Mouse (Mus musculus) spleen, postnatal 36 days (tissue): ENCODE results near the gene Crtc3.

Experiments
- DNase-seq, 2 experiments: peaks; one replicate each; pipeline ENCODE4 v3.0.0; 2022; ENCODE audit warnings: low spot score in 2 of 2, mixed read lengths in 1 of 2

The Crtc3 gene

DNA sequence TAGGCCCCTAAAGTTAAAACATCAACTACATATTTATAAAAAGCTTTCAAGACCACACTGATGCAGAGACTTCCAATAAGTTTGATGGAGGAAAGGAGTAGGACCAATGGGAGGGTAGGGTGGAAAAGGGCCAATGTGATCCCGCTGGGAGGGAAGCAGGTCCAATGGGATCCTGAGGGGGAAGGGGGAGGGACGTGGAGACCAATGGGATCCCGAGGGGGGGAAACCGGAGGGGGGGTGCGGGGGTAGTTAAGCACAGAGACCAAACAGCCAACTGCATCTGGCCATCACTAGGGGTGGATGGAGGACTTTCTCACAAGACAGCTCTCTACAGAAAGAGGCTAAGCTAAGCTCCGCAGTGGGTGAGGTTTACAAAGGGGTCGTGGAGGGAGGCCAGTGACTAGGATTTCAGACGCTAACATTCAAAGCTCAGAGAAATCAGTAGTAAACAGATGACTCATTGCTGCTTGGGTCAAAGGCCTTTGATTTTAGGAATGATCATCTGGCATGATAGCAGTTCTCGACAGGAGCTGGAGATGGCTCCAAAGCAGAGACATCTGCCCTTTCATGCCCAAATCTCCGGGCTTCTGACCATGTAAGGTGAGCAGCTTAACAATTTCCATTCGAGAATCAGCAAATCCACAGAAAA lies 83.6 kb downstream of the Crtc3 start:
- DNase-seq, result no peak

DNA sequence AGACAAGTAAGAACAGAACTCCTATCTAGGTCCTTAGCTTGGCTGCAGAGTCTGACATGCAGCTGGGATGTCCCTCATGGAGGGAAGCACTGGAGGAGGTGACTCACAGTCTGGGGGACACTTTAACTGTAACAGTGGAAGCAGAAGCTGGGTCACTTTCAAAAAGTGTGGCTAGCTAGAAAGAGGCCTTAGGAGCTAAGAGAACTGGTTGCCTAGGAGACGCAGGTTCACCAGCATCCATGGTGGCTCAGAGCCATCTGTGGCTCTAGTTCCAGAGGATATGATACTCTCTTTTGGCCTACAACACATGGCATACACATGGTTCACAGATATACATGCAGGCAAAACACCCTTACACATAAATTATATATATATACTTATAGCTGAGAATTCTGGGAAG lies 86.1 kb downstream of the Crtc3 start:
- DNase-seq, result no peak

DNA sequence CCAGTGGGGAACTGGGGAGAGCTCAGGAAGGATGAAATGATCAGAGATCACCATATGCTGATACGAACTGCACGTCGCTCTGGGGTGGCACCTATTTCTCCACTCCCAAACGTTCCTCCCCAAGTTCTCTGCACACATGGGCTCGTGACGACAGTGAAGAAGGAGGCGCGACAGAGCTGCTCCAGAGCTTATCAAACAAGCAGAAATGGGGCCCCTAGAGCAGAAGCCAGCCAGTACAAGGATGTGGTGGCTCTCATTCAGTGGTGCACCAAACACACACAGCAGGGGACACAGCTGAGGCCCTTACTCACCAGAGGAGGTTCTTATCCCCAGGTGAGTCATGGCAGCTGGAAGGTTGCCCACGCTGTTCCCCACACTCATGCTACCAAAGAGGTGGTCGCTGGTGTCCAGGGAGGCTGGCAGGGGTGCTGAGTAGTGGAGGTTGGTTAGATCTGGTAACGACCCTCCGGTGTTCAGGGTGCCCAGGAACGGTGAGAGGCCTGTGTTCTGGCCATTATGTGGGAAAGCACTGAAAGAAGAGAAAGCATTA lies 90.2 kb downstream of the Crtc3 start:
- DNase-seq, result no peak

DNA sequence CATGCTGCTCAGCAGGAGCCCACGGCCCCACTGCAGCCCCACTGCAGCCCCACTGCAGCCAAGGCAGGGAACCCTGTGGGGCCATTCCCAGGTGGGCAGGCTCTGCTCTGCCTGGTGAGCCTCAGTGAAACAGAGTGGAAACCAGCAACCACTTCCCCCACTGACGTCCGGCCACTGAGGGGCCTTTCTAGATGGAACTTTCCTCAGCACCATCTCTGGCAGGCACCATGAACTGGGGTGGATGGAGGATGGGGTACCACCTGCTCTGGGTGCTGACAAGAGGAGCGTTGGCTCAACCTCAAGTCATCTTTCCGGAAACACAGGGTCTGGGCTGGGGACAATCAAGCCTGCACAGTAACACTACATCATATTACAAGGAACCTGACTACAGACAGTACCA lies 90.8 kb downstream of the Crtc3 start:
- no peak for DNase-seq

DNA sequence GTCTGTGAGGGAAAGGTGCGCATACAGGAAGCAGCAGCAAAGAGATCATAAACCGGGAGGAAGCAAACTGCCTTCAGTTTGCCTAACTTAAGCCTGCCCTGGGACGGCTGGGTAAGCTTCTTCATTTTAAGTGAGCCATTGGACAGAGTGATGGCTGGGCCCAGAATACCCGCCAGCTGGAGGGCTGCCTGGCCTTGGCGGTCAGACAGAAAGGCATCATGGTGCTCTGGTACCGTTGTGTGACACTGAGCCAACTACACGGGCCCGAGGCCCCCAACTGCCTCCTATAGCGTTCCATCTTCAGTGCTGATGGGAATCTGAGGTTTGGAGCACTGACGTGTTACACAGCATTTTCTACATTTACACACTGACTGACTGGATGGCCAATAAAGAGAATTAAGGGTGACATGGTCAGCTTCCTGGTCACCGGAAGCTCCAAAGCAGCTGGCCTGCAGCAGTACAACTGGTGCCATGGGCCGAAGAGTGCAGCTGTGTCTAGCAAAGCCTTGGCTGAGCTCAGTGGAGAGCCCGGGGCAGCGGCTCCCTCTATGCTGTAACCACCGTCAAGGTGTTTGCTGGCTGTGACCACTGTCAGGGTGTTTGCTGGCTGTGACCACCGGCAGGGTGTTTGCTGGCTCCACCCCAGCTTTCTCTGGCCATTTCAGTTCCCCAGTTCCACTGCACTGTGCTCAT lies 99.5 kb downstream of the Crtc3 start:
- DNase-seq, result no peak

DNA sequence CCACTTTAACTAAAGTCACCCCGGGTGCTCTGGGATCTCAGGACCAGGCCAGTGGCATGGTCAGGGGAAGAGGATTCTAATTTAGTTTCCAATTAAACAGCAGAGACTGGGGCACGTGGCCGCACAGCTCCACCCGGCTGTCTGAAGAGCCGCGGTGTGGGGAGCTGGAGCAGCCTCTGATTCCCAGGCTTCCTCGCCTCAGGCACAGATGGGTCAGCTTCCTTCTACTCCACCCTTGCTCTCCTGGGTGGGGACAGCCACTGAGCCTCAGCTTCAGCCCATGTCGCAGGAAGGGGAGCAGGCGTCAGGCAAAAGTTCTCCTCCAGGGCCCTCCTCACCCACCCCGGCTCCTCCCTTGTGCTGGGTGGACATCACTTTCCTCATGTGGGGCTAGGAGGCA lies 101.0 kb downstream of the Crtc3 start:
- DNase-seq, result no peak

DNA sequence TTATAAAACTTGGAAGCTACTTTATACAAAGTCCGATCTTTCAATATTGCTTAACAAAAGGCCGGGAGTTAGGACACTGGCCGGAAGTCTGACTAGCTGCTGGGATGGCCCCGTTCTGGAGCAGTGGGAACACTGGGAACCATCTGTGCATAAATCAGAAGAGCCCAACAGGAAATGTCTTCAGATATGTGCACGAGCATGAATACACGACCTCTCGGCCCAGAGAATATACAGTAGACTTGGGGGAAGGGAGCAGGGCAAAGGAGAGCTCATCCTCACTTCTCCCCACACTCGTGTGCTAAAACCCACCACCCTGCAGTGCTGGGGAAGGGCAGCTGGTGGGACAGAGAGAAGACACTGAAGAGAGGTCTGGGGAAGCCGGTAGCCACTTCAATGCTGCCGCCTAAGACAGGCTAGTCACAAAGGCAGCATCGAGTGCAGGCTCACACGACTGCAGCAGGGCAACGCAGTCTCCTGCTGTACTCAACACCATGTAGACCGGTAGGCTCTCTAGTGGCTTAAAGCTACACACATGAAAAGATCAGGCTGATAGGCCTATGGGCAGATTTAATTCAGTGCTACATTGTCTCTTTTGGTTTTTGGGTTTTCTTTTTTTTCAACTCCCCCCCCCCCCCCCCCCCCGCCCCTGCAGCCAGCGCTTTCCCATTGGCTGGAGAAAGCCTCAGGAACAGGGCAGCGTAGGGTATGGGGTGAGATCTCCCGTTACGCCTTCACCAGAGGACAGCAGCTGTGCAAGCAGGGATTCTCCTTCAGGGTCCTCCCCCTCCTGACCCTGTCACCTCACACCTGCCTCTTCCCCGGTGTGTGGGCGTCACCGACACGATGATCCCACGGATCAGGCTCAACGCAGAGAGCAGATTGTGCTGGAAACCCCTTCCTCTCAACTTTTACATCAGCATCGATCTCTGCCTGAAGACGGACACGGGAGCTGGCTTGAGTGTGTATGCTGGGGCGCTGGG lies 101.7 kb downstream of the Crtc3 start:
- DNase-seq, result no peak

DNA sequence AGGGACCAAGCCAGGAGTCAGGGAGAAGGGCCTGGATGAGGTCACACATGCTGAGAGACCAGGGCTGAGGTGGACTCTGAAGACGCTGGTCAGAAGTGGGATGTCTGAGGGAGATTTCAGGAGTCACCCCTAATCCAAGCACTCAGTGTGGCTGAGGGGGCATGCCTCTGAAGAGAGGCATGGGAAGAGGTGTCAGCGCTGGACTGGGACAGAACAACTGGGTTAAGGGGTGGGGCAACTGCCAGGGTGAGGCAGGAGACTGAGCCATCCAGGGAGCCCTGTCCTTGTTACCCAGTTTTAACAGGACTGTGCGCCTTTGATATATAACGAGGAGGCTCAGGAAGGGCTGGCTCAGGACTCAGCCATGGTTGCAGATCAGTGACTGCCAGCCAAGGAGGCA lies 102.5 kb downstream of the Crtc3 start:
- DNase-seq, result no peak

DNA sequence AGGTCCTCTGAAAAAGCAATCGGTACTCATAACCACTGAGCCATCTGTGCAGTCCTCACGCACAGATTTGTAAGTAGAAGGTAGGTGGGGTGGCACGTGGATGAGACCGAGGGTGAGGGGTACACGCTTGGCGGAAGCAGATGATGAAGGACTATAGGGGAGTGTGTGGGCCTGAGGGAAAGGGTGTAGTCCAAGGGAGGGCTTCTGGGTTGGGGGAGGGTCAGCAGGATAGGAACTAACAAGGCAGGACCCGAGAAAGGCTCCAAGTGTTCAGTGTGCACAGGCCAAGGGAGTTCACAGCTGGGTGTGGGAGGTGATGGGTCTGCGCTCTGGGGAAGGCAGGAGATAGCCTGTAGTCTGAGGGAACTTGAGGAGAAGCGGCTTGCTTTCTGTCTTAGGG lies 103.3 kb downstream of the Crtc3 start:
- no peak for DNase-seq

DNA sequence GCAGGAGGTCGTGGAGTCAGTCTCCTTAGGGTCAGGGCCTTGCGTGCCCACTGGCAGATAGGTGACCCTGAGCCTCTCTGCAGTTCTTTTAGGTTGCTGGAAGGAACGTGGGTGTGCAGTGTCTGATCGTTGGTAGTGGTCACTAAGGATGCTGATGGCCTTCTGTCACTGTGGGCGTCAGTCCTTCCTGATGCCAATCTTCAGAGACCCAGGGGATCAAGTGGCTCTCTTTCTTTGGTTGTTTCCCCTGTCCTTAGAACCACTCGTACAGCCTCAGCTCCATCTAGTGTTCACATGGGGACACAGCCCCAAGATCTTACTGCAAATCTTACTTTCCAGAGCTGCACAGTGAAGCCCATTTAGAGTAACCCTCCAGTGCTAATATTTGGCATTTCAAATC lies 104.7 kb downstream of the Crtc3 start:
- DNase-seq, result peak; percentile 56 to 68

DNA sequence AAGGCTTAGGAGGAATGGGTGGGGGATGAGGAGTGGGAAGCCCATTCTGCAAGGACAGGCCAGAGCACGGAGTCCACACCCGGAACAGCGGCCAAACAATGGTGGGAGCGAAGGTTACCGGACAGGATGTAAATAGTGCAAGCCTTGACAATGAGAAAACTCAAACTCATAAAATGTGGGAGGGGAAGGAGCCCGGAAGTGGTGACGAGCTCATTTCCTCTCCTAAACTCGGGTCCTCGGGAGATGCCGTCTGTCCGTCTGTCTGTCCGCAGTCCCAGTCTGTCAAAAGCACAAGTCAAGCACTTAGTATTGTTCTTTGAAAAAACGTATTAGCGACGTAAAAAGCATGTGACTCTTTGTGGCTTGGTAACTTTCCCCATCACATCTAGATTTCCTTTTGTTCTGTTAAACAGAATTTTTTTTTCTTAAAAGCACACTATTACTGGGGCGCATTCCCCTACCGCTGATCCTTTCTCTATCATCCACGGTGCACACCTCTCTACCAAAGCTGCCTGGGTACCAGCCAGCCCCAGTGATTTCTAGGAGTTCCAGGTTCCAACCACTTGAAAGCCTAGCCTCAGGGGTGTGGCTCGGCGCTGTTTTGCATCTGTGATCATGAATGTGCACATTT lies 105.7 kb downstream of the Crtc3 start:
- DNase-seq, result peak; percentile 49 to 56

DNA sequence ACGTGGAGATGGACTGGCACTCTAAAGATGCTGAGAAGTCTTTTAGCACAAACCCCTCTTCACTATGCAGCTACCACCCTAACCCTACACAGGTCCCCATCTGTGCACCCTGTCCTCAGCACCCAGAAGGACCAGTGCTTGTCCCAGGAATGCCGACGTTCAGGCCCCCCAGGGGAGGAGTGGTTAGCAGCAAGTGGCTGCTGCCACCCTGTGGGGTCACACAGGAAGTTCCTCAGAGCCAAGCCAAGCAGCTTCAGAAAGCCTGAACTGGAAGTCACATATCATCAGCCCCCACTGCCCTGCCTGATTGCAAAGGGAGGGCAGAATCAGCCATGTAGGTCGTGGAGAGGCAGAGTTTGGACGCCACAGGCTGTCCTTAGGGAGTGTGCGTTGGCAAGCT lies 108.3 kb downstream of the Crtc3 start:
- peak; percentile 48 to 49 for DNase-seq

DNA sequence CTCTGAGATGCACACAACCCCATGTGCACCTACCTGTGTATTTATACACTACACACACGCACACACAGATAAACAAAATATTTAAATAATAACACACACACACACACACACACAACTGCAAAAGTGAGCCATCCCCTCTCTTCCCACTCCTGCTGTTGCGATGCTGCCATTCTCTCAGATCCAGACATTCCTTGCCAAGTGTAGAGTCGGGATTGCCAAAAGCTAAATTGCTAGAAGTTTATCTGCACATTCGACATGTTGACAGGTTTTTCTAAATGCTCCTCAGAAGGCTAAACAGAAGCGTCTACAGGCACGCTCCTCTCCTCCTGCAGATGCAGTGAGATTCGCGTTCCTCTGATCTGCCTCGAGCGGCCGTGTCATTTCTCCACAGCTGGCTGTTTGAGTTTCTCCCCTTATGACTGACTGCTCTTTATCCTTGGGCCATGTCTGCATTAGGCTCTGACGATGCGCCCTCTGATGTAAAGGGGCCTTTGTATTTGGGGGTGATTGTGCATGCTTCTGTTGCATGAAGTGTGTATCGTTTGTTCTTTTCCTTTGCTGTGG lies 111.2 kb downstream of the Crtc3 start:
- no peak for DNase-seq

DNA sequence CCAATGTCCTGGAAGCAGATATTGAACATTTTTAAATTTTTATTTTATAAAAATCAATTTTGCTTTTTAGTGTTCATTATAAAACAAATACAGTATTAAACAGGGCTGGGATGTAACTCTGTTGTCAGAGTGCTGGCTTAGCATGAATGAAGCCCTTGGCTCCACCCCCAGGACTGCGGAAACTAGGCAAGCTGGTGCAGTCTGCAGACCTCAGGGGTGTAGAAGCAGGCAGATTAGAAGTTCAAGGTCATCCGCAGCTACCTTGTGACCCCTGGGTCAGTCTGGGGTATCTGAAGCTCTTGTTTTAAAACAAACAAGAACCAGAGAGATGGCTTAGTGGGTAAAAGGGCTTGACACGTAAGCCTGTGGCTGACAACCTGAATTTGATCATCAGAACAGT lies 112.1 kb downstream of the Crtc3 start:
- peak; percentile 48 to 58 for DNase-seq

DNA sequence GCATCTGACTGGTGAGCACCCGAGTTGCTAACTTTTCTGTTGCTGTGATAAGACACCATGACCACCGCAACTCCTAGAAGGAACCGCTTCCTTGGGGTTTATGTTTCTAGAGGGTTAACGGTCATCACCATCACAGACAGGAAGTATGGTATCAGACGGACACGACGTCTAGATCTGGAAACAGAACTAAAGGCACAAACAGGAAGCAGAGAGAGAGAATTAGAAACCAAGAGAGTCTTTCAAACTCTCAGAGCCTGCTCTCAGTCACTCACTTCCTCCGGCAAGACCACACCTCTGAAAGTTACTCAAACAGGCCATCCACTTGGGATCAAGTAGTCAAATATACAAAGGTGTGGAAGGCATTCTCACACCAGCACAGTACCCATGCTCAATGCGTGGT lies 112.9 kb downstream of the Crtc3 start:
- DNase-seq, result peak; percentile 64 to 68

DNA sequence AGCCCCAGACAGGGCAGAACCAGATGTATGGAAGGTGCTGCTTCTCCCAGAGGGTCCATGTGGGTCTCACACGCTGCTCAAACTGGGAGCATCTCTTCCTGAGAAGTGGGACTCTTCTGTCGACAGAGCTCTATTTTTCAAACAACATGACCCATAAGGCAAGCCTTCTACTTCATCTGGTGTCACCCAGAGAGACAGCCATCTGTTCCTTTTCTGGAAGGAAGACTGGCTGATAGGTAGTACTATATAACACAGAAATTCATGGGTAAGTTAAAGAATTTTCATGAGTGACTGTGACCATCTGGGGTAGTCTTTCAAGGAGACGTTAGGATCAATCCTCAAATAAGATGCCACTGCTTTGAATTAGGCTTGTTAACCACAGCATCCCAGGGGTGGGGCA lies 115.6 kb downstream of the Crtc3 start:
- no peak for DNase-seq

DNA sequence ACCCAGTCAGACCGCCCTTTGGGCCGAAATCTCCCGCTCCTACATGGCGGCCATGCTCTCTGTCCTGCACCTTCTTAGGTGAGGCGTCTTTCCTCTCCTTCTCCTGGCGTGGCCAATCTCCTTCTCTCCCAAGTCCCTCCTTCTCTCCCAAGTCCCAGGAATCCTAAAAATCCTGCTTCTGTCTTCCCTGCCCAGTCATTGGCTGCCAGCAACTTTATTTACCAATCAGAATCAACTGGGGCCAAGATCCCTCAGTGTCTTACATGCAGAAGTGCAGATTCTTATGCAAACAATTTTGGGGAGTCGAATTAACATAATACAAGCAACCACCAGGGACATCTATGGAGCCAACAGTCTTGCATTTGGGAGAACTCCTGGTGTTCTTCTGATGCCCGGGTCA lies 120.7 kb downstream of the Crtc3 start:
- no peak for DNase-seq

DNA sequence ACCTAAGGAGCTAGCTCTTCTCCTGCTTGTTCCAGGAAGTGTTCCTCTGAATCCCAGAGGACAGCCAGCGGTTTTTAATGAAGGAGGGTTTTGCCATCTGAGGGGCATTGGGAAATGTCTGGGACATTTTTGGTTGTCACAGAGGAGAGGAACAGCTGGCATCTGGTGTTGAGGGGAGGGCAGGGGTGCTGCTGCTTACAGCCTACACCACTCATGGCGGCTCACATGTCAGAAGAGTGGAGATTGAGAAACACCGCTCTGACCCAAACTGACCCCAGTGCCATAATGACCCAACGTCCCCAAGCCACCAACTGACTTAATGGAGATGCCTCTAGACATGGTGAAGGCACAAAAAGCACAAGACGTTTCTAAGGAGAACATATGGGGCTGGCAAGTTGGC lies 126.7 kb downstream of the Crtc3 start:
- DNase-seq, result no peak

DNA sequence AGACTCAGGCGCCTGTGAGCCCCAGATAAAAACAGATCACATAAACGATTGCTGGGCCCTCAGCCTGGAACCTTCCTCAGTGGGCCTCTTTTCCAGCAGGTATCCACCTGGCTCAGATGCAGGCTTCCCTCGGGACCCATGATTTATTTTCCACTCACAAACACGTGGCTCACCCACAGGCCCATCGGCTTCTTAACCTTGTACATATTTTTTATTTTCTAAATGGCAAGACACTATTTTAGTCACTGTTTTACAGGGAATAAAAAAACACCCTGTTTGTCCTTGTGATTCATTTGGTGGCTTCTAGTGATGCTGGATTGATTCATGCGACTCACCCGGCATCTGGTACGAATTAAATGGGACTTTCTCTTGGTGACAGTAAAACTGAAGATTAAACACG lies 127.4 kb downstream of the Crtc3 start:
- DNase-seq, result no peak

DNA sequence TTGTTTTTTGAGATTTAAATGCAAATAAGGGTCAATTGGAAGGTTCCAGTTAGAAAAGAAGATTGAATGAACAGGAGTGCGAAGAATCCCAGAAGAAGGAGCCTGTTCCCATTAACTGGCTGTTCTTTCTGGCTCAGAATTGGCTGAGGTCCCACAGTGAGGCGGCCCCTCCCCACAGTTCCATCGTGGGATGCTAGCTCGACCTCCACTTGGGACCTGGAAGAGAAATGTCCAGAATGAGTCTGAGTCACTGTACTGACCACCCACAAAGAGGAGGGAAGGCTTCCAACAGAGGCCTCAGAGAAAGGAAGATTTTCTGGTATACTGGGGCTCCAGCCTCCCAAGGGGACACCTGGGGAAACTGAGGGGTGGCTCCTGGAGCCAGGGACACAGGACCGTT lies 130.1 kb downstream of the Crtc3 start:
- no peak for DNase-seq

DNA sequence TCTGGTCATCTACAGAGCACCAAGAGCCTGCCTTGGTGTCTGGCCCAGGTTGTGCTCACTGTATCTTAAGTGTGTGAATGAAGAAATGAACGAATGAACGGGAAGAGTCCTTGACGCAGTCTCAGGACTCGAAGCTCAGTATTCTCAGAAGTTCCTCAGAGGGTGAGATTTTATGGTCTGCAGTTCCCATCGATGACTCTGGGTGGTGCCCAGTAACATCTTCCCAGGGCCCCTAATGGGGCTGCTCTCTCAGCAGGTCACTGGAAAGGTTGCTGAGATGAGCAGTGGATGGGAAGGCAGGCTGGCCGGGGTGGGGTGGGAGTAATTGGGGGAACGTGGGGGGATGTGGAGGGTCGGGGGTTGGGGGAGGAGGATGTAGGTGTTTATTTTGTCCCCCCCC lies 130.6 kb downstream of the Crtc3 start:
- DNase-seq, result no peak

DNA sequence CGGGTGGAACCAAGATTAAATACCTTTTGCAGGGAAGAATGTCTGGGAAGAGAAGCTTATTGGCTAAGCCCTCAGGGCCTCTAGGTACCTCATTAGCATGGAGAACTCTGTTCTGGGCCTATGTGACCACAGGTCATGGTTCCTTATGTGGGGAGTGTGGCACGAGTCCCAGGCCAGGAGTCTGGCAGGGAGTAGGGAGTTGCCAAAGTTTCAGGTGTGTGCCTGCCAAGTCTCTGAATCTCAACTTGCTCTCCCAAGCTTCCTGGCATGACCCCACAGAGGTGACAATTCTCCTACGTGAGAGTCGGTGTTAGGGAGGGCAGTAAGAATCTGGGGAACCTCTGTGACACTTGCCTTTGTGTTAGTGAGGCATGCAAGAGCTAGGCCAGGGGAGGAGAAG lies 131.5 kb downstream of the Crtc3 start:
- DNase-seq, result no peak
